Mouse (Mus musculus) stomach, embryonic 16.5 days (tissue): ENCODE data around the gene Stat6. TPM values are rescaled to one million over a fixed set of nuclear protein-coding genes. Genes with fewer than 3 reads are reported as not detected.

ENCODE experiments used
- ATAC-seq: fragments of 200-750 bp; cut with Nextera tagmentation; 2 replicates; pipeline ENCODE4 v1.8.0; 2017; ENCODE audit warnings: moderate number of reproducible peaks, moderate TSS enrichment; ENCODE audit not compliant: insufficient read depth, low FRiP score
- H3K27ac ChIP-seq: fragments of 300-500 bp; sonication (generic); 2 replicates; pipeline ENCODE4 v1.5.1; 2014; ENCODE audit warnings: low read length
- H3K27me3 ChIP-seq: fragments of 300-500 bp; sonication (generic); 2 replicates; pipeline ENCODE4 v1.6.1; 2014; ENCODE audit warnings: low read length, control low read depth, mixed read lengths; ENCODE audit not compliant: control insufficient read depth, insufficient read depth
- H3K36me3 ChIP-seq: fragments of 300-500 bp; sonication (generic); 2 replicates; pipeline ENCODE4 v1.6.1; 2014; ENCODE audit warnings: low read length; ENCODE audit not compliant: control insufficient read depth, insufficient read depth
- H3K4me1 ChIP-seq: fragments of 300-500 bp; sonication (generic); 2 replicates; pipeline ENCODE4 v1.6.1; 2014; ENCODE audit warnings: low read length, control low read depth, mixed read lengths; ENCODE audit not compliant: control insufficient read depth, insufficient read depth
- H3K4me2 ChIP-seq: fragments of 300-500 bp; sonication (generic); 2 replicates; pipeline ENCODE4 v1.6.1; 2014; ENCODE audit warnings: low read depth, low read length, mixed read lengths
- H3K4me3 ChIP-seq: fragments of 300-500 bp; sonication (generic); replicated peaks from 2 replicates; pipeline ENCODE4 v1.5.1; 2014; ENCODE audit warnings: mild to moderate bottlenecking, low read length
- H3K9ac ChIP-seq: fragments of 300-500 bp; sonication (generic); 2 replicates; pipeline ENCODE4 v1.6.1; 2014; ENCODE audit warnings: low read length
- H3K9me3 ChIP-seq: fragments of 300-500 bp; sonication (generic); replicated peaks from 2 replicates; pipeline ENCODE4 v1.6.1; 2016; ENCODE audit warnings: low read length, control low read depth; ENCODE audit not compliant: control insufficient read depth
- WGBS: fragments of 180-500 bp; shearing (Covaris S2); extraction: QIAGEN DNeasy Blood & Tissue Kit; methylation state at CpG from one replicate; pipeline ENCODE4 v1.1.7; 2014; 5-methylcytosine and 5-hydroxymethylcytosine counted together
- polyA plus RNA-seq: library from polyadenylated mRNA; unstranded; fragments of >200 nt; fragmentation: Nextera tagmentation; extraction: Ambion mirVana; gene quantifications from 2 replicates; pipeline ENCODE4 v1.2.1, GENCODE M21; 2015

Gene Stat6
- polyA plus RNA-seq, 1 experiment from 2014 or later, result 49.7 TPM

DNA sequence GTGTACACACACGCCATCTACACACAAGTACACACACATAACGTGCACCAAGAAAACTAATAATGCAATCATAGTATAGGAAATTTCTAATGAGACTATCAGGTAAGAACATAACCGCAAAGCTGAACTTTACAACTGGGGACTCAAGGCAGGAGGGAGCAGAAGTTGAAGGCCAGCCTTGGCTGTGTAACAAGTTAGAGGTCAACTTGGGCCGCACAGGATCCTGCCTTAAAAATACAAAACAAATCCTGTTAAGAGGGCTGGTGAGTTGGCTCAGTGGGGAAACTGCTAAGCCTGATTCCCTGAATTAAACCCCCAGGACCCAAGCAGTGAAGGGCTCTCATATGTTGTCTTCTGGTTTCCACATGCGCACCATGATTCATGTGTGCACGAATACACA lies 40.6 kb upstream of the Stat6 start:
- peaks cover 19% of the 10 kb centered on the region for H3K36me3 ChIP-seq
- H3K9me3 ChIP-seq, result no peaks in the 10 kb centered on the region
- no peak overlapping the region for H3K4me2 ChIP-seq
- no peak overlapping the region for H3K27ac ChIP-seq
- no peak overlapping the region for H3K9ac ChIP-seq
- H3K4me1 ChIP-seq, result peaks cover 68% of the 10 kb centered on the region
- no peak for ATAC-seq
- H3K27me3 ChIP-seq, result no peaks in the 10 kb centered on the region
- H3K4me3 ChIP-seq, result no peak overlapping the region
- WGBS, result 92% methylated on average over 6 of the region's 6 CpGs

- peak; percentile 77 for ATAC-seq
- no peak overlapping the region; the same call in 1 of the 2 replicates for H3K4me2 ChIP-seq
- H3K27ac ChIP-seq, result peak overlapping the region; percentile 89
- no peaks in the 10 kb centered on the region for H3K27me3 ChIP-seq
- 40% methylated on average over 13 of the region's 13 CpGs for WGBS
- H3K4me3 ChIP-seq, result no peak overlapping the region
- H3K36me3 ChIP-seq, result peaks cover 21% of the 10 kb centered on the region
- H3K9ac ChIP-seq, result peak overlapping the region; percentile 46
- H3K9me3 ChIP-seq, result no peaks in the 10 kb centered on the region
- H3K4me1 ChIP-seq, result peaks cover 58% of the 10 kb centered on the region
Measured at GRCm38 (mm10) chr10:127603437-127604371, 39.1 kb upstream of the Stat6 start.

- no peak for ATAC-seq
- no peaks in the 10 kb centered on the region for H3K9me3 ChIP-seq
- no peaks in the 10 kb centered on the region for H3K27me3 ChIP-seq
- no peak overlapping the region for H3K4me3 ChIP-seq
- WGBS, result 33% methylated on average over 15 of the region's 15 CpGs
- H3K4me1 ChIP-seq, result peaks cover 60% of the 10 kb centered on the region
- H3K9ac ChIP-seq, result peak overlapping the region; percentile 46; the same call in 1 of the 2 replicates
- no peak overlapping the region for H3K4me2 ChIP-seq
- peaks cover 21% of the 10 kb centered on the region for H3K36me3 ChIP-seq
- H3K27ac ChIP-seq, result peak overlapping the region; percentile 89
Measured at GRCm38 (mm10) chr10:127604465-127605250, 38.1 kb upstream of the Stat6 start.

DNA sequence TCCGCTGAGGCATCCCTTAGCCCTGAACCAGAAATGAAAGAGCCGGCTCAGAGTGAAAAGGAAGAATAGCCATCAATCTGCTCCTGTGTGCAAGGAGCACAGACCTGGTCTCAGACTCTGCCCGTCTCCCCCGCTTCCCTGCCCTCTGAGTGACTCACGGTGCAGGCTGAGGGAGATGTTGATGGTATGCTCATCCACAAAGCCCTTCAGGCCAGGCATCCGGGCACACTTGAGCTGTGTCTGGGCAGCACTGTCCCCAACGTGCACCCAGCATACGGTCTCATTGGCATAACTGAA lies 37.6 kb upstream of the Stat6 start:
- Histone ChIP-seq H3K27ac (peak overlapping the region; percentile 89), H3K9me3 (no peaks in the 10 kb centered on the region), H3K9ac (no peak overlapping the region), H3K4me1 (peaks cover 60% of the 10 kb centered on the region), H3K4me3 (no peak overlapping the region), H3K36me3 (peaks cover 22% of the 10 kb centered on the region), H3K27me3 (no peaks in the 10 kb centered on the region), H3K4me2 (no peak overlapping the region)
- WGBS, result 72% methylated on average over 8 of the region's 8 CpGs
- ATAC-seq, result no peak

DNA sequence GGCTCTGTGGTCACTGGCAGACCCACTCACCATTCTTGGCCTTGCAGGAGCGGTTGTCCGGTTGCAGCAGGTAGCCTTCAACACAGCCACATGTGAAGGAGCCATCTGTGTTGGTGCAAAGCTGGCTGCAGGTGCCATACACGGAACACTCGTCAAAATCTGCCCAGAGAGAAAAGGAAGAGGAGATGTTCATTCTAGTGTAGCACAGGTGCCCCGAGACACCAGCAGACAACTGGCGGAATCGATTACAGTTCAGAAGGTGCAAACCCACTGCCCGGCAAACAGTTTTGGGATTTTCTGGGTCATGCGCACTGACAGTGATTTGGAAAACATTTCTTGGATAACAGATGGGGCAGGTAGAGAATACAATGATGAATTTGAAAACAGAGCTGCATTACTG lies 37.0 kb upstream of the Stat6 start:
- no peak overlapping the region for H3K4me2 ChIP-seq
- WGBS, result 92% methylated on average over 9 of the region's 9 CpGs
- no peak overlapping the region for H3K27ac ChIP-seq
- peaks cover 55% of the 10 kb centered on the region for H3K4me1 ChIP-seq
- H3K9ac ChIP-seq, result no peak overlapping the region
- no peaks in the 10 kb centered on the region for H3K27me3 ChIP-seq
- ATAC-seq, result no peak
- peaks cover 27% of the 10 kb centered on the region for H3K36me3 ChIP-seq
- H3K4me3 ChIP-seq, result no peak overlapping the region
- no peaks in the 10 kb centered on the region for H3K9me3 ChIP-seq

DNA sequence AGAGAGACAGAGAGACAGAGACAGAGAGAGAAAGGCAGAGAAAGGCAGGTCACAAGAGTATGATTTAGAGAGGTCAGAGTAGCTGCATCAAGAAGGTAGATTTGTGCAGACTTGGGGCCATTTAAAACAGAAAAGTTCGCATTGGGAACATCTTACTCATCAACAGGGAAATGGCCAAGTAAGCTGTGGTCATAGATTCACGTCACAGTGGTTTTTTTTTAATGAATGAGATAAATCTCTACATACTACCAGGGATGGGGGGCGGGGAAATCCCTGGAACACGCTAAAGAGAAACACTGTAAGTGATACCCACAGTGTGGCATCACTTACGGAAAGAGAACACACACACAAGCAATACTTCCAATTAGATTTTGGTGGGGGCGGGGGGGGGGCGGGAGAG lies 35.7 kb upstream of the Stat6 start:
- Histone ChIP-seq H3K9ac (no peak overlapping the region), H3K9me3 (no peaks in the 10 kb centered on the region), H3K4me3 (no peak overlapping the region), H3K4me2 (no peak overlapping the region), H3K27ac (no peak overlapping the region), H3K4me1 (peaks cover 50% of the 10 kb centered on the region), H3K36me3 (peaks cover 33% of the 10 kb centered on the region), H3K27me3 (no peaks in the 10 kb centered on the region)
- whole genome bisulfite sequencing, result 86% methylated on average over 7 of the region's 7 CpGs
- ATAC-seq, result no peak

DNA sequence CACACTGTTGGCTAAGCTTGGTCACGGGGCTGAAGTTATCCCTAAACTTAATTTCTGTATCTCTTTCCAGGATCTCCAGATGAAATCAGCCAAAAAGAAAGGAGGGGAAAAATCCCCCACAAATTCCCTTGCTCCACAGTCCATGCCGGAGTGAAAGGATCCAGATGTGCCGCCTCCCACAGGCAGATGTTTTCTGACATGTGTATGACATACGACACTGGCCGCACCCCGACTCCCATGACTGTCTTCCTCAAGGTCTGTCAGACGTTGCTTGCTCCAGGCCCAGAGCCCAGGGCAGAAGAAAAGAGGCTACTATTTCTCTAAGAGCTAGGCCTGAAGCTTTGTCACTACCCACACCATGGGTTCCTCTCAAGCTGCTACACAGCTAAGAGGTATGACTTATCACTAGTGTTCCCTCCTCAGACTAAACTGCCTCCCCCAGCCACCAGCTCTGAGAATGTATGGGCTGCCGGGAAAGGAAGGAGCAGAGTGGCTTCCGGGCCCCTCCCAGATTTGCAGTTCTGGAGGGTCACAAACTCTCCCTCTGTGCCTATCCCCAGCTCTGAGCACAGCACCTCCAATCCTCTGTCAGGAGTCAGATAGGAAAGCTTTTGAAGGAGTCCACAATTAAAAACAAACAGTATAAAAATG lies 33.2 kb upstream of the Stat6 start:
- H3K9ac ChIP-seq, result no peak overlapping the region
- H3K36me3 ChIP-seq, result peaks cover 32% of the 10 kb centered on the region
- H3K27ac ChIP-seq, result peak overlapping the region; percentile 77
- H3K9me3 ChIP-seq, result no peaks in the 10 kb centered on the region
- WGBS, result 48% methylated on average over 9 of the region's 9 CpGs
- no peak overlapping the region for H3K4me2 ChIP-seq
- H3K4me1 ChIP-seq, result peaks cover 51% of the 10 kb centered on the region
- H3K27me3 ChIP-seq, result no peaks in the 10 kb centered on the region
- peak; percentile 60; the same call in 1 of the 2 replicates for ATAC-seq
- H3K4me3 ChIP-seq, result no peak overlapping the region

GRCm38 (mm10) chr10:127610066-127610415 lies 32.7 kb upstream of the Stat6 start:
- Histone ChIP-seq H3K9ac (no peak overlapping the region), H3K4me1 (peaks cover 51% of the 10 kb centered on the region), H3K4me3 (no peak overlapping the region), H3K36me3 (peaks cover 30% of the 10 kb centered on the region), H3K27me3 (no peaks in the 10 kb centered on the region), H3K4me2 (no peak overlapping the region), H3K9me3 (no peaks in the 10 kb centered on the region), H3K27ac (peak overlapping the region; percentile 77)
- WGBS, result 76% methylated on average over 9 of the region's 9 CpGs
- no peak for ATAC-seq
